Mouse (Mus musculus): ENCODE results near the gene S100a7a.

DNA sequence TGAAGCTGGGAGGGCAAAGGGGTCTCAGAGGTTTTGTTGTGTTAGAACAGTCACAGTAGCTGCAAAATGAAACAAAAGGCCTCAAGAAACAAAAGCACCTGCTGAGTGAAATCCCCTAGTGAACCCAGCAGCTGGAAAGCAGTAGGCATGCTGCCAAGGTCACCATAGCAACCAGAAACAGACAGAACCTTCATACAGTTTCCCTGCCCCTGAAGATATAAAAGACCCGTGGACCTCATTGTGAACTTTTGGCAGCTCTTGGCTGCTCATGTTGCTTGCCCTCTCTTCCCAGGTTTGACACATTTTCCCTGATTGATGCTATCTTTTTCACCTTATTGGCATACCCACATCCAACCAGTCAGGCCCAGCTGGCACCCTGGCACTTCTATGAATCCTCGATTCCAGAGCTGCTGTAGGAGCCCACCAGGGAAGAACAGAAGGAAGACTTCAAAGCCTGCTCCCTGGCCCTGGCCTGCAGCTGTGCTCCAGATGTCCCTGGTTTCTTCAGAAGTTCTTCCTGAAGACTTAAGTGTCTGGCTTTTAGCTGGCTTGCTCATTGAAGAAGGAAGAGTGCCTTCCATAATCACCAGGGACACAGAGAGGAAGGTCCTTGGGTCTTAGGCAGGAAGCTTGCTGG is 30.3 kb upstream of the S100a7a start:
- TF ChIP-seq TCF12 (IDR thresholded peaks at IDR 0.05; ENCODE audit: low read depth, low read length) = no peak
- TF ChIP-seq CTCF (IDR thresholded peaks at IDR 0.05 in 2 of 3, conservative IDR thresholded peaks at IDR 0.05 in 1 of 3; ENCODE audit: control insufficient read depth in 1 of 3, insufficient read depth in 1 of 3, low read depth in 2 of 3, low read length in 3 of 3, poor library complexity in 1 of 3, severe bottlenecking in 1 of 3) = no peak
- TF ChIP-seq RCOR1 (IDR thresholded peaks at IDR 0.05; ENCODE audit: low read depth, low read length) = no peak
- TF ChIP-seq ZKSCAN1 (IDR thresholded peaks at IDR 0.05; ENCODE audit: low read depth, low read length) = no peak
- TF ChIP-seq POLR2A (IDR thresholded peaks at IDR 0.05; ENCODE audit: control insufficient read depth in 1 of 2, insufficient read depth in 1 of 2, low read depth in 1 of 2, low read length in 2 of 2, poor library complexity in 1 of 2) = no peak
- TF ChIP-seq TAL1 (IDR thresholded peaks at IDR 0.05; ENCODE audit: low read length) = no peak
- TF ChIP-seq EP300 (IDR thresholded peaks at IDR 0.05; ENCODE audit: low read depth in 1 of 2, low read length in 2 of 2) = no peak
- TF ChIP-seq NELFE (IDR thresholded peaks at IDR 0.05; ENCODE audit: low read depth, low read length) = no peak
- no peak for TF ChIP-seq USF1 (IDR thresholded peaks at IDR 0.05; ENCODE audit: low read depth, low read length)
- no peak for TF ChIP-seq CHD2 (IDR thresholded peaks at IDR 0.05; ENCODE audit: low read length)
- no peak for TF ChIP-seq POLR2AphosphoS5 (IDR thresholded peaks at IDR 0.05; ENCODE audit: borderline replicate concordance, low read depth, low read length)
- no peak for TF ChIP-seq POLR2AphosphoS2 (IDR thresholded peaks at IDR 0.05; ENCODE audit: low read length)

Measured in MEL (cell line).